ENCODE assay signal across 21 mouse cellular contexts in the genomic region with DNA sequence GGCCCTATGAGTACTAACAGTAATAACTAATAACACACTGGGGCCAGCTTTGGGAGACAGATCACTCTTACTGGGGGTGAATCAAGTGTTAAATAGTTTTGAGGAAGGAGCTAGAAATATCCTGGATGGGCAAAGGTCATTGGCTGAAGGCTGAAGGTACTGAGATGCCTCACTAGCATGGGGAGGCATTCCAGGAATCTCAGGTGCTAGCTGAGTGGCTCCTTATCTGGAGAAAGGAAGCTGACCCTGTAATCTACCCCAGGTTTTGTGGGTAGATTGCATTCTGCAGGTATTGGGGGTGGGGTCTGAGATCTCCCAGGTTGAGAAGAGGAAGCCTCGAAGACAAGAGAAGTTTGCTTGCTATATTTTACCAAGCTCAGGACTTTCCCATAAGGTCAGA. TPM values are rescaled to one million over a fixed set of nuclear protein-coding genes. Genes with fewer than 3 reads are reported as not detected.
"Had no signal": no experiment of that assay in that cellular context is flagged by ENCODE, and none has a peak within 500 bp of the region (broad histone marks: within the 10 kb centered on the region; RNA-seq: fewer than 3 reads in every experiment).

No protein-coding gene starts in this region.

- H3K27me3 ChIP-seq: liver, embryonic 13.5 days; liver, embryonic 15.5 days; lung, embryonic 15.5 days; megakaryocyte, embryonic 14.5 days; midbrain, embryonic 12.5 days; neural tube, embryonic 12.5 days; stomach, embryonic 15.5 days had no signal

- H3K4me3 ChIP-seq: liver, embryonic 13.5 days; liver, embryonic 15.5 days; lung, embryonic 15.5 days; megakaryocyte, embryonic 14.5 days; midbrain, embryonic 12.5 days; neural tube, embryonic 12.5 days; stomach, embryonic 15.5 days had no signal

- DNase-seq: liver, embryonic 13.5 days; liver, postnatal 0 days; lung, postnatal 36 days; midbrain, embryonic 14.5 days; right cerebral cortex, postnatal 14 days; thymus, adult 2 months; thymus, postnatal 25 days; thymus, postnatal 4 days had no signal

- H3K27ac ChIP-seq: liver, embryonic 13.5 days; liver, embryonic 15.5 days; lung, embryonic 15.5 days; macrophage; midbrain, embryonic 12.5 days; neural tube, embryonic 12.5 days; stomach, embryonic 15.5 days; stomach, postnatal 0 days had no signal

- H3K4me1 ChIP-seq: liver, embryonic 15.5 days; lung, embryonic 15.5 days; midbrain, embryonic 12.5 days; neural tube, embryonic 12.5 days; stomach, embryonic 15.5 days had no signal

- H3K9me3 ChIP-seq: liver, embryonic 13.5 days; liver, embryonic 15.5 days; lung, embryonic 15.5 days; megakaryocyte, embryonic 14.5 days; midbrain, embryonic 12.5 days; stomach, embryonic 15.5 days had no signal

- H3K9ac ChIP-seq: liver, embryonic 13.5 days; liver, embryonic 15.5 days; liver, postnatal 0 days; lung, embryonic 15.5 days; midbrain, embryonic 12.5 days; neural tube, embryonic 12.5 days; stomach, embryonic 15.5 days had no signal

- ATAC-seq: liver, postnatal 0 days had no signal

- H3K4me2 ChIP-seq: liver, embryonic 11.5 days; liver, embryonic 13.5 days; liver, embryonic 15.5 days; lung, embryonic 15.5 days; midbrain, embryonic 12.5 days; neural tube, embryonic 12.5 days; stomach, embryonic 15.5 days had no signal

RNA-seq across cellular contexts. Expression of a gene that starts 58.3 kb away (rescaled TPM):
- polyA plus RNA-seq: liver, embryonic 11.5 days; liver, embryonic 13.5 days; liver, embryonic 15.5 days; liver, postnatal 0 days; lung, embryonic 15.5 days; macrophage; midbrain, embryonic 12.5 days; midbrain, embryonic 14.5 days; midbrain, postnatal 0 days; neural tube, embryonic 12.5 days; neural tube, embryonic 14.5 days; spleen, adult 2 months; stomach, embryonic 15.5 days; stomach, postnatal 0 days; testis, adult 2 months; thymus, adult 2 months had no signal
